Mouse (Mus musculus) fat pad, adult 2 months (tissue): ENCODE results near the gene Gm29554.
"Not testable (repeated sequence)": the region's sequence is repeated elsewhere in the genome, so short reads cannot be mapped to it uniquely, and the experiment has no call there.

Source experiments
- DNase-seq: peaks from one replicate; pipeline ENCODE4 v3.0.0-alpha.2; 2011; ENCODE audit warnings: low read depth, low spot score; ENCODE audit errors: extremely low read depth

The Gm29554 gene

DNA sequence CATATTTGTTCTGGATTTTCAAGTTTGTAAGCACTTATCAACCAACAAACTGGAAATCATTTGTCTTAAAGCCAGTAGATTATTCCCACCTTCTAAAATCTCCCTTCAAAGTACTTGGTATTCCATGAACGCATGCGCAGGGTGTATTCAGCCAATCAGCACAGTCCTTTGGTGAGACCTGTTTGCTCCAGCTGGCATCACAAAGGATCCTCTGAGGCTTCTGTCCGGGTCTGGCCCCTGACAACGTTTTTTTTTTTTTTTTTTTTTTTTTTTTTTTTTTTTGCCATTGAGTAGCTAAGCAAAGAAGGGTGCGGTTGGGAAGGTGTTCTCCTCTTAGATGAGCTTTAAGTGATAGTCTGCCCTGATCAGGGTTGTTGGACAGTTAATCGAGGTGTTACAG lies at the start of gene Gm29554:
Gene Gm29554 (plus strand): TSS at position 301 of the 400 bp plus-strand sequence.
- not testable (repeated sequence) for DNase-seq
